Mouse (Mus musculus) kidney, embryonic 16.5 days (tissue): ENCODE measurements around the gene Gm11937. TPM values are rescaled to one million over a fixed set of nuclear protein-coding genes. Genes with fewer than 3 reads are reported as not detected.
"Not testable (repeated sequence)": the region's sequence is repeated elsewhere in the genome, so short reads cannot be mapped to it uniquely, and the experiment has no call there.

ENCODE experiments used
- ATAC-seq: fragments of 200-750 bp; cut with Nextera tagmentation; 2 replicates; pipeline ENCODE4 v1.8.0; 2017; ENCODE audit warnings: moderate TSS enrichment; ENCODE audit not compliant: low FRiP score, low TSS enrichment
- H3K27ac ChIP-seq: fragments of 300-500 bp; sonication (generic); 2 replicates; pipeline ENCODE4 v1.5.1; 2014; ENCODE audit warnings: low read length
- H3K27me3 ChIP-seq: fragments of 300-500 bp; sonication (generic); 2 replicates; pipeline ENCODE4 v1.6.1; 2014; ENCODE audit warnings: low read length, control low read depth, mixed read lengths; ENCODE audit not compliant: insufficient read depth
- H3K36me3 ChIP-seq: fragments of 300-500 bp; sonication (generic); 2 replicates; pipeline ENCODE4 v1.6.1; 2014; ENCODE audit warnings: low read length, control low read depth, mixed read lengths; ENCODE audit not compliant: insufficient read depth
- H3K4me1 ChIP-seq: fragments of 300-500 bp; sonication (generic); 2 replicates; pipeline ENCODE4 v1.6.1; 2014; ENCODE audit warnings: low read length, control low read depth, mixed read lengths; ENCODE audit not compliant: insufficient read depth
- H3K4me2 ChIP-seq: fragments of 300-500 bp; sonication (generic); replicated peaks from 2 replicates; pipeline ENCODE4 v1.6.1; 2014; ENCODE audit warnings: low read depth, low read length
- H3K4me3 ChIP-seq: fragments of 300-500 bp; sonication (generic); 2 replicates; pipeline ENCODE4 v1.5.1; 2014; ENCODE audit warnings: mild to moderate bottlenecking, low read length
- H3K9ac ChIP-seq: fragments of 300-500 bp; sonication (generic); replicated peaks from 2 replicates; pipeline ENCODE4 v1.6.1; 2014; ENCODE audit warnings: low read length
- H3K9me3 ChIP-seq: fragments of 300-500 bp; sonication (generic); 2 replicates; pipeline ENCODE4 v1.6.1; 2016; ENCODE audit warnings: low read length, control low read depth
- WGBS: fragments of 180-500 bp; shearing (Covaris S2); extraction: QIAGEN DNeasy Blood & Tissue Kit; methylation state at CpG from one replicate; pipeline ENCODE4 v1.1.7; 2014; 5-methylcytosine and 5-hydroxymethylcytosine counted together
- polyA plus RNA-seq: library from polyadenylated mRNA; unstranded; fragments of >200 nt; fragmentation: Nextera tagmentation; extraction: Ambion mirVana; gene quantifications from 2 replicates; pipeline ENCODE4 v1.2.1, GENCODE M21; 2015

Gene Gm11937
- polyA plus RNA-seq, 1 experiment from 2014 or later: not detected

DNA sequence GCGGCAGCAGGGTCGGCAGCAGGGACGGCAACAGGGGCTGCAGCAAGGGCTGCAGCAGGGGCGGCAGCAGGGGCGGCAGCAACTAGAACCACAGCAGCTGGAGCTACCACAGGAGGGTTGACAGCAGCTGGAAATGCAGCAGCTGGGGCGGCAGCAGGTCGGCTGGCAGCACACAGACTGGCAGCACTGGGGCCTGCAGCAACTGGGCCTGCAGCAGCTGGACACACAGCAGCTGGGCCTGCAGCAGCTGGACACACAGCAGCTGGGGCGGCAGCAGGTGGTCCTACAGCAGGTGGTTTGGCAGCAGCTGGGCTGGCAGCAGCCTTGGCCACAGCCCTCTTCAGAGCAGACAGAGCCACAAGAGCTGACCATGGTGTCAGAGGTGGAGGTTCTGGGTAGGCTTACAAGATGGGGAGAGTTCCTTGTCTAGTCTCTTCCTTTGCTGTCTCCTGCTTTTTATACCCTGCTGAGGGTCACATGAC lies 24.7 kb upstream of the Gm11937 start, which contains the start of gene Krtap4-2:
Gene Krtap4-2 (minus strand): TSS at position 432 of the 482 bp plus-strand sequence.
- Histone ChIP-seq H3K9me3 (no peaks in the 10 kb centered on the region), H3K4me1 (no peaks in the 10 kb centered on the region), H3K27ac (no peak within 1 kb of the TSS), H3K36me3 (no peaks in the 10 kb centered on the region), H3K4me3 (no peak within 1 kb of the TSS), H3K27me3 (no peaks in the 10 kb centered on the region), H3K9ac (no peak within 1 kb of the TSS), H3K4me2 (no peak within 1 kb of the TSS)
- ATAC-seq: no peak
- WGBS: 31% methylated on average over 8 of the region's 8 CpGs

DNA sequence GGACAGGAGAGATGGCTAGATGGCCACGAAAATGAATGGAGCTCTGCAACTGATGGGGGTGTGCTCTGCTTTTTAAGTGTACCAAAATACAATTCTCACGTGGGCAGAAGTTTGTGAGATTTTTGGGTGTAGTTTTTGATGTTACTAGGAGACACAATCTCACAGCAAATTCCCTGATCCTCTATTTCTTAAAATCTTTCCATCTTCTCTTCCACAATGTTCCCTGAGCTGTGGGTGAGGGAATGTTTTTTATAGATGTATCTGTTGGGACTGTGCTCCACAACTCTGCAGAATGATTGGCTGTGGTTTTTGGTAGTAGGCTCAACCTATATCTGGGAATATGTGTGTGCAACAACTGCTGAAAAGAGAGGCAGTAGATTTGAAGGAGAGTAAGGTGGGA lies 23.3 kb upstream of the Gm11937 start:
- no peak for ATAC-seq
- Histone ChIP-seq H3K4me3 (no peak overlapping the region), H3K27me3 (no peaks in the 10 kb centered on the region), H3K27ac (no peak overlapping the region), H3K9ac (no peak overlapping the region), H3K36me3 (no peaks in the 10 kb centered on the region), H3K4me2 (no peak overlapping the region), H3K4me1 (no peaks in the 10 kb centered on the region), H3K9me3 (no peaks in the 10 kb centered on the region)
- WGBS: 51% methylated on average over 2 of the region's 2 CpGs

DNA sequence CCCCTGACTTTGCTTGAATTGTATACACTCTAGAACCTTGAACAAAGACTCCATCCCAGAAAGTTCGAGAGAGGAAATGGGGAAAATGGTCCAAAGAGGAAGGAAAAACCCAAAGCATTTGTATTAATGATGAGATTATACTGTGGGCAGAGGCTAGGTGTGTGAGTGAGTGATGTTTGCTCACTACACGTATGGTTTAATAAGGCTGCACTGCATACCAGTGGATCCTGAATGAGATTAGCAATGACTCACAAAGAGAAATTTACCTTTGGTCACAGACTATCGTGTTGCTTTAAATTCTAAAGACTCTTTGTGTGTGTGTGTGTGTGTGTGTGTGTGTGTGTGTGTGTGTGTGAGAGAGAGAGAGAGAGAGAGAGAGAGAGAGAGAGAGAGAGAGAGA lies 20.9 kb upstream of the Gm11937 start:
- ATAC-seq: no peak
- Histone ChIP-seq H3K36me3 (no peaks in the 10 kb centered on the region), H3K9me3 (no peaks in the 10 kb centered on the region), H3K4me2 (no peak overlapping the region), H3K9ac (no peak overlapping the region), H3K27ac (no peak overlapping the region), H3K4me1 (no peaks in the 10 kb centered on the region), H3K4me3 (no peak overlapping the region), H3K27me3 (no peaks in the 10 kb centered on the region)
- 70% methylated on average over 3 of the region's 3 CpGs for WGBS

DNA sequence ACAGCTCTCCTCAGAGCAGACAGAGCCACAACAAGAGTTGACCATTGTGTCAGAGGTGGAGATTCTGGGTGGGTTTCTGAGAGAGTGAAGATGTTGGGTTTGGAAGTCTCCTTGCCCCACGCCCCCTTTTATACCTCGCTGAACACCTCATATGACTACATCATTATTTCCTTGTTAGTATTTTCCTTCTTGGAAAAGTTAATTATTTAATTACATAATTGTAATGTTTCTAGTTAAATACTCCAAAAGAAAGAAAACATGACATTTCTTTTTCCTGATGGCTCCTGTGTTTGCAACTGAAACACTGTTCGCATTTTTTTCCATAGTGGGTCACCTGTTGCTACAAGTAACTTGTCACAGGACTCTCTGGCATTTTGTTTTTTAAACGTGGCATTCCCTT lies 18.1 kb upstream of the Gm11937 start, which contains the start of gene Krtap4-1:
Gene Krtap4-1 (minus strand): TSS at position 101 of the 400 bp plus-strand sequence.
- Histone ChIP-seq H3K4me2 (no peak within 1 kb of the TSS), H3K4me3 (no peak within 1 kb of the TSS), H3K9me3 (no peaks in the 10 kb centered on the region), H3K27me3 (no peaks in the 10 kb centered on the region), H3K27ac (no peak within 1 kb of the TSS), H3K9ac (no peak within 1 kb of the TSS), H3K36me3 (no peaks in the 10 kb centered on the region), H3K4me1 (no peaks in the 10 kb centered on the region)
- no peak for ATAC-seq
- 78% methylated on average over 4 of the region's 4 CpGs for WGBS

DNA sequence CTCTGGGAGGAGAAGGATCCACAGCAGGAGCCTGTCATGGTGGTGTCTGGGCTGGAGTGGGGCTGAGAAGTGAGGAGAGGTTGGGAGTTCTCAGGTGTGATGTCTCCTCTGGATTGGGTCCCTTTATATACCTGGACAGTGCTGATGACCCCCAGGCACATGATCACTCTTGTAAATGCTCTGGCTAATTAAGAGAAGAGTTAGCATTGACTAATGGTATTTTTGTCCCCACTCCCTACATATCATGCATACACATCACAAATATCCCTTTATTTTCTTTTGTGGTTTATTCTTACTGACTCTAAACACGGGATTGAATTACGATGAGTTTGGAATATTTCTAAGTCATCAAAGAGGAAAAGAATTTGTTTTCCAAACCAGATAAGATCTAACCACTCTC lies 10.3 kb upstream of the Gm11937 start, which contains the start of gene Gm11562:
Gene Gm11562 (minus strand): TSS at position 101 of the 400 bp plus-strand sequence.
- Histone ChIP-seq H3K4me1 (no peaks in the 10 kb centered on the region), H3K9me3 (no peaks in the 10 kb centered on the region), H3K36me3 (no peaks in the 10 kb centered on the region), H3K27ac (no peak within 1 kb of the TSS), H3K4me3 (no peak within 1 kb of the TSS), H3K9ac (no peak within 1 kb of the TSS), H3K4me2 (no peak within 1 kb of the TSS), H3K27me3 (no peaks in the 10 kb centered on the region)
- WGBS: 65% methylated on average over 2 of the region's 2 CpGs
- no peak for ATAC-seq

DNA sequence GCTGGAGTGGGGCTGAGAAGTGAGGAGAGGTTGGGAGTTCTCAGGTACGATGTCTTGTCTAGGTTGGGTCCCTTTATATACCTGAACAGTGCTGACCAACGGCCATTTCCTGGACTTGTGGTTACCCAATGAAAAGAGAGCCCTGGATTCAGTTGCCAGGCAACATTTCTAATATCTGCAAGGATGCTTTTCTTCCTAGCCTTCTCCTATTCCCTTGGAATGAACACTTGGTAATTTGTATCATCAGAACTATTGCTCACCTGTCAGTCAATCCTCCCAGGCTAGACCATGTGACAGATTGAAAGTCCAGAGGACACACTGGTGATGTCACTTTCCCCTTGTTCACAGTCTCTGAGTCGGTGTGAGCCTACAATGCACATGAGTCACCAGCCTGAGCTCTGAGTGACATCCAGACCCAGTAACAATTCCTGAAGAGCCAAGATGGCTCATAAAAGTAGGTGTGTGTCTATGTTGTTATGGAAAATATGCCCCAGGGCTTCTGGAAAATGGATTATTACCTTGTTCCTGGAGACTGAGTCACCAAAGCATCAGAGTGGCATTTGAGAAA lies 4.9 kb upstream of the Gm11937 start, which contains the start of gene Krtap2-4:
Gene Krtap2-4 (minus strand): TSS at position 51 of the 568 bp plus-strand sequence.
- Histone ChIP-seq H3K36me3 (no peaks in the 10 kb centered on the region), H3K4me1 (no peaks in the 10 kb centered on the region), H3K27ac (no peak within 1 kb of the TSS), H3K4me2 (no peak within 1 kb of the TSS), H3K27me3 (no peaks in the 10 kb centered on the region), H3K9ac (no peak within 1 kb of the TSS), H3K9me3 (no peaks in the 10 kb centered on the region), H3K4me3 (no peak within 1 kb of the TSS)
- ATAC-seq: no peak
- 70% methylated on average over 3 of the region's 3 CpGs for WGBS

DNA sequence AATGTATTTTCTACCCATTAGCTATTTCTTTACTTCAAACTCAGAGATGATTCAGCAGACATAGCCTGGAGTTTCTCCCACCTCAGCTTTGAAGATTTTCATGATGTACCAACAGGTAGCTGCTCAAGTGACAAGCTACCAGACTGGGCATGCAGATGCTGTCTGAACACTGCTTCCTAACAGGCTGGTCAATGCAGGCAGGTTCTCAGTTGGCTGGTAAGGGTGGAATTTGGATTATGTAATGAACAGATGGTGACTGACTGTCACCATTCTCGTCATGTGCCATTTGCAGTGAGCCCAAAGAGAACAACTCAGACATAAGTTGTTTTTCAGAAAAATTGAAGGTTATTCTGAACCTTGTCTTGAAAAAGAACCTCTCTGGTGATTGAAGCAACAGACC lies 863 bp downstream of the Gm11937 start:
- 61% methylated on average over 1 of the region's 1 CpGs for WGBS

DNA sequence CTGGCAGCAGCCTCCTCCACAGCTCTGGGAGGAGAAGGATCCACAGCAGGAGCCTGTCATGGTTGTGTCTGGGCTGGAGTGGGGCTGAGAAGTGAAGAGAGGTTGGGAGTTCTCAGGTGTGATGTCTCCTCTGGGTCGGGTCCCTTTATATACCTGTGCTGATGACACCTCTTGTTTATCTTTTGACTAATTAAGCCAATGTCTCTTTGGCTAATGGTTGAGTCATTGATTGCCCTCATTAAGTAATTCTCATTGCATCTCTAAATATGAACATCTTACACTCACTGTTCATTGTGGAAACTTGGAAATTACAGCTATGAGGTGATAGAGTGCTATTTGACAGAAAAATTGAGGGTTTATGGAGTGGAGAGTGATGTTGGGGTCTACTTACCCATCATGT lies 6.8 kb downstream of the Gm11937 start, which contains the start of gene Gm11938:
Gene Gm11938 (minus strand): TSS at position 101 of the 400 bp plus-strand sequence.
- WGBS: 47% methylated on average over 1 of the region's 1 CpGs
- not testable (repeated sequence) for H3K9ac ChIP-seq, H3K4me1 ChIP-seq, H3K27me3 ChIP-seq, H3K36me3 ChIP-seq, H3K4me2 ChIP-seq, H3K4me3 ChIP-seq, ATAC-seq, H3K9me3 ChIP-seq, H3K27ac ChIP-seq

More for the DNA sequence above, 863 bp downstream of the Gm11937 start:
- no peak for ATAC-seq
- Histone ChIP-seq H3K4me2 (no peak overlapping the region), H3K9ac (no peak overlapping the region), H3K9me3 (no peaks in the 10 kb centered on the region), H3K36me3 (no peaks in the 10 kb centered on the region), H3K4me3 (no peak overlapping the region), H3K4me1 (no peaks in the 10 kb centered on the region), H3K27me3 (no peaks in the 10 kb centered on the region), H3K27ac (no peak overlapping the region)

DNA sequence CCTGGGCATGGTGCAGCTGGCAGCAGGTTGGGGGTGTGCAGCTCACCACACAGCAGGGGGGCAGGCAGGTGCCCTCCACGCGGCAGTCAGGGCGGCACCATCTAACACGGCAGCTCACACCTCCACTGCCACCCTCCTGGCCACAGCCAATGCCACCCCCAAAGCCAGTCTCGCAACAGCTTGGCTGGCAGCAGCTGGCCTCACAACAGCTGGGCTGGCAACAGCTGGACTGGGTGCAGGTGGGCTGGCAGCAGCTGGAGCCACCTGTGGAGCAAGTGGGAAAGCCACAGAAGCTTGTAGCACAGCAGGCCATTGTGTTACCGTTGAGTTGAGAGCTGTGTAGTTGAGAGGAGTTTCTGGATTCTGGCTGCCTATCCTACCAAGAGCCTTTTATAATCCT lies 12.2 kb downstream of the Gm11937 start, which contains the start of gene Krtap9-3:
Gene Krtap9-3 (minus strand): TSS at position 364 of the 400 bp plus-strand sequence.
- H3K4me2 ChIP-seq, H3K27ac ChIP-seq, H3K9ac ChIP-seq, H3K4me3 ChIP-seq, H3K4me1 ChIP-seq, ATAC-seq, H3K27me3 ChIP-seq, H3K36me3 ChIP-seq, H3K9me3 ChIP-seq: not testable (repeated sequence)
- WGBS: 80% methylated on average over 3 of the region's 6 CpGs

DNA sequence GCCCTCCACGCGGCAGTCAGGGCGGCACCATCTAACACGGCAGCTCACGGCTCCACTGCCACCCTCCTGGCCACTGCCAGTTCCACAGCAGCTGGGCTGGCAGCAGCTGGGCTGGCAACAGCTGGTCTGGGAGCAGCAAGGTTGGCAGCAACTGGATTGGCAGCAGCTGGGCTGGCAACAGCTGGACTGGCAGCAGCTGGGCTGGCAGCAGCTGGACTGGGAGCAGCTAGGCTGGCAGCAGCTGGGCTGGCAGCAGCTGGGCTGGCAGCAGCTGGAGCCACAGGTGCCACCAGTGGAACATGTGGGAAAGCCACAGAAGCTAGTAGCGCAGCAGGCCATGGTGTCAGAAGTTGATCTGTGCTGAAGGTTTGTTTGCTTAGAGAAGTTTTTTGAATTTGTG lies 19.0 kb downstream of the Gm11937 start, which contains the start of gene Krtap1-3:
Gene Krtap1-3 (minus strand): TSS at position 359 of the 400 bp plus-strand sequence.
- Histone ChIP-seq H3K36me3 (no peaks in the 10 kb centered on the region), H3K4me1 (no peaks in the 10 kb centered on the region), H3K9me3 (no peaks in the 10 kb centered on the region), H3K9ac (no peak within 1 kb of the TSS), H3K27ac (no peak within 1 kb of the TSS), H3K27me3 (no peaks in the 10 kb centered on the region), H3K4me2 (no peak within 1 kb of the TSS), H3K4me3 (no peak within 1 kb of the TSS)
- WGBS: 91% methylated on average over 6 of the region's 6 CpGs
- no peak for ATAC-seq
